Mouse (Mus musculus) E14TG2a.4 (cell line): ENCODE results near the gene Rpl12.

Experiments
- CTCF ChIP-seq: conservative IDR thresholded peaks from 2 replicates; pipeline ENCODE4 v1.5.1; 2014; ENCODE audit warnings: low read length
- NANOG ChIP-seq: IDR thresholded peaks from 2 replicates; pipeline ENCODE4 v1.6.1; 2014; ENCODE audit warnings: borderline replicate concordance, low read length, mixed read lengths

- TF ChIP-seq CTCF (no peak), NANOG (no peak)
Measured at GRCm38 (mm10) chr2:32928947-32929829, 32.2 kb upstream of the Rpl12 start.
